Mouse (Mus musculus) G1E (cell line): Measurements from ENCODE around the gene Cib4.

Source experiments
- CTCF ChIP-seq: IDR thresholded peaks from 2 replicates; pipeline ENCODE4 v1.5.1; 2012; ENCODE audit warnings: low read depth, low read length, inconsistent platforms, mixed read lengths
- GATA1 ChIP-seq: IDR thresholded peaks from 2 replicates; pipeline ENCODE4 v1.6.1; 2012; ENCODE audit warnings: borderline replicate concordance, low read length, inconsistent platforms, mixed read lengths
- GATA2 ChIP-seq: IDR thresholded peaks from 2 replicates; pipeline ENCODE4 v1.6.1; 2012; ENCODE audit warnings: low read depth, low read length, inconsistent platforms, borderline replicate concordance
- TAL1 ChIP-seq: conservative IDR thresholded peaks from 2 replicates; pipeline ENCODE4 v1.6.1; 2012; ENCODE audit warnings: low read depth, low read length, inconsistent platforms, mixed read lengths

DNA sequence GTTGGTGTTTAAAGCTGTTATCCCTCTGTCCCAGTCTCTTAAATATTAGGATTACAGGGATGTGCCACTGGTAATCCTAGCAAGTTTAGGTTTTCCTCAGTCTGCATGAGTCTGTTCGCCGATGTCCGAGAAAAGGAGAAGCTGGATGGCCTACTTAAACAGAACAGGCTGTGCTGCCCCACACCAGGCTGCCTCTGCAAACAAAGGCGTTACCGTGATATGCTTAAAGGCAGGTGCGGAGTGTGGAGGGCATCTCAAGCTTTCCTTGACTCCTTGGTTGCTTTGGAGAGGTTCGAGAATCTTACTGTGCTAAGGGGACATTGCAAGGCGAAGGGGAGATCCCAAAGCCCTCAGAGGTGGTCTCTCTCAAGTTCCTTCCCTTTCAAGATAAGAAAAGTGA is 48.8 kb downstream of the Cib4 start:
- TF ChIP-seq CTCF (no peak), GATA2 (no peak), GATA1 (no peak), TAL1 (no peak)
